Mouse (Mus musculus) hindbrain, postnatal 0 days (tissue): ENCODE results near the gene Ipo4. TPM values are rescaled to one million over a fixed set of nuclear protein-coding genes. Genes with fewer than 3 reads are reported as not detected.

Experiments used
- ATAC-seq: fragments of 200-750 bp; cut with Nextera tagmentation; 2 replicates; pipeline ENCODE4 v1.8.0; 2017; ENCODE audit warnings: mild to moderate bottlenecking, moderate TSS enrichment, moderate library complexity
- DNase-seq: peaks from one replicate; pipeline ENCODE4 v3.0.0-alpha.2; 2015; ENCODE audit warnings: low spot score
- H3K27ac ChIP-seq: fragments of 300-500 bp; sonication (generic); 2 replicates; pipeline ENCODE4 v1.5.1; 2014; ENCODE audit warnings: mild to moderate bottlenecking
- H3K27me3 ChIP-seq: fragments of 300-500 bp; sonication (generic); 2 replicates; pipeline ENCODE4 v1.6.1; 2014; ENCODE audit warnings: low read length, mixed read lengths; ENCODE audit not compliant: insufficient read depth
- H3K36me3 ChIP-seq: fragments of 300-500 bp; sonication (generic); 2 replicates; pipeline ENCODE4 v1.6.1; 2014; ENCODE audit warnings: low read length, mixed read lengths; ENCODE audit not compliant: insufficient read depth
- H3K4me1 ChIP-seq: fragments of 300-500 bp; sonication (generic); 2 replicates; pipeline ENCODE4 v1.6.1; 2014; ENCODE audit warnings: antibody characterized with exemption, low read length, mixed read lengths; ENCODE audit not compliant: insufficient read depth
- H3K4me2 ChIP-seq: fragments of 300-500 bp; sonication (generic); 2 replicates; pipeline ENCODE4 v1.6.1; 2014; ENCODE audit warnings: low read depth, mild to moderate bottlenecking, low read length, moderate library complexity, mixed read lengths
- H3K4me3 ChIP-seq: fragments of 300-500 bp; sonication (generic); 2 replicates; pipeline ENCODE4 v1.5.1; 2014; ENCODE audit warnings: low read length
- H3K9ac ChIP-seq: fragments of 300-500 bp; sonication (generic); replicated peaks from 2 replicates; pipeline ENCODE4 v1.6.1; 2014; ENCODE audit warnings: mild to moderate bottlenecking, low read length, moderate library complexity, mixed read lengths
- H3K9me3 ChIP-seq: fragments of 300-500 bp; sonication (generic); 2 replicates; pipeline ENCODE4 v1.6.1; 2016; ENCODE audit warnings: low read length, mixed read lengths
- CTCF ChIP-seq: IDR thresholded peaks from 2 replicates; pipeline ENCODE4 v1.5.1; 2016; ENCODE audit warnings: antibody characterized with exemption, control low read depth, low read depth
- WGBS: fragments of 180-500 bp; shearing (Covaris S2); extraction: QIAGEN DNeasy Blood & Tissue Kit; methylation state at CpG from one replicate; pipeline ENCODE4 v1.1.7; 2014; 5-methylcytosine and 5-hydroxymethylcytosine counted together
- polyA plus RNA-seq: library from polyadenylated mRNA; unstranded; fragments of >200 nt; fragmentation: Nextera tagmentation; extraction: Ambion mirVana; gene quantifications from 2 replicates; pipeline ENCODE4 v1.2.1, GENCODE M21; 2015
- total RNA-seq: library from RNA; depleted of rRNA; stranded (reverse); fragments of >200 nt; gene quantifications from 2 replicates; pipeline ENCODE4 v1.2.3, GENCODE M21; 2014; rRNA removed

Gene Ipo4
- total and polyA plus RNA-seq, 2 experiments from 2014 or later: 92.5 to 120 TPM

DNA sequence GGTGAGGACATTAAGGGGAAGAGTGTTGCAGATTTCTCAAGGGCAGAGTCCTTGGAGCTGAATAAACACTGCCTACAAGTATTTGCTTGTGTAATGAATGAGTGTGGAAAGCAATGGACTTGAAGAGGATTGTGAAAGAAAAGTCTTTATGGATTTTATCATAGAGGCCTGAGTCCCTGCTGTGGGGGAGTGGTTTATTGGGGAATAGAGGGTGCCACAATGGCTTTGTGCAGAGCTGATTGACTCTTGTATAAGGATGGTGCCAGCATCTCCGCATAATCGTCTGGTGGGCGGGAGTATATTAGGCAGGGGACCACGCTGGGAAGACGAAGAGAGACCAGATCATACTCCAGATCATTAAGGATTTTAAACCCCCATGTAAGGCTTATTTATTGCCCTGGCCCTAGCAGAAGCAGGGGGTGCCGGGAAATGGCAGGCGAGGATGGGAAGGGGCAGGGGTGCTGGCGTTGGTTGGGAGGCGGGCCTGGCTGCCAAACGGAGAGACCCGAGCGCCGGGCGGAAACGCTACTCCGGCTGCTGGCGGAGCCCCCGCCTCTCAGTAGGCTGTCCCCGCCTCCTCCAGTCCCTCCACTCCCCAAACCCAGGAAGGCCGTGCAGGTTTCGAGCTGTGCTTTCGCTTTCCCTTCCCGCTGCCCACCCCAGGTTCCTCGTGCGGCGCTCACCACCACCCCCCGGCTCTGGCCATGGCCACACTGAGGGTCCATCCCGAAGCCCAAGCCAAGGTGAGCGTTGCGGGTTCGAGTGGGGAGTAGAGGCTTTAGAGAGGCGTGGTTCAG lies 57.7 kb downstream of the Ipo4 start, which contains the start of gene Psme1:
Psme1 (plus strand) TSS at position 253 of the 797 bp plus-strand sequence.
- H3K4me1 ChIP-seq: no peaks in the 10 kb centered on the region
- DNase-seq (peak; percentile 92), ATAC-seq (peak; percentile 95)
- no peaks in the 10 kb centered on the region for H3K9me3 ChIP-seq
- no peak for TF ChIP-seq CTCF
- peaks cover 9% of the 10 kb centered on the region; the same call in 1 of the 2 replicates for H3K36me3 ChIP-seq
- peak within 1 kb of the TSS; percentile 85 for H3K27ac ChIP-seq
- peak within 1 kb of the TSS; percentile 92 for H3K4me2 ChIP-seq
- H3K4me3 ChIP-seq: peak within 1 kb of the TSS; percentile 57
- no peaks in the 10 kb centered on the region for H3K27me3 ChIP-seq
- H3K9ac ChIP-seq: peak within 1 kb of the TSS; percentile 83
- under 1% methylated on average over 31 of the region's 32 CpGs for WGBS

- H3K9ac ChIP-seq: no peak overlapping the region
- ATAC-seq: no peak
- no peak for TF ChIP-seq CTCF
- no peaks in the 10 kb centered on the region for H3K27me3 ChIP-seq
- WGBS: 75% methylated on average over 16 of the region's 16 CpGs
- no peak overlapping the region for H3K4me3 ChIP-seq
- H3K36me3 ChIP-seq: 0 out of 2 replicates have a peak, but pooled peaks cover 2% of the 10 kb centered on the region
- H3K4me1 ChIP-seq: no peaks in the 10 kb centered on the region
- H3K27ac ChIP-seq: no peak overlapping the region
- H3K9me3 ChIP-seq: no peaks in the 10 kb centered on the region
- no peak for DNase-seq
- no peak overlapping the region for H3K4me2 ChIP-seq
Measured at GRCm38 (mm10) chr14:55576376-55576775, 59.4 kb downstream of the Ipo4 start.

DNA sequence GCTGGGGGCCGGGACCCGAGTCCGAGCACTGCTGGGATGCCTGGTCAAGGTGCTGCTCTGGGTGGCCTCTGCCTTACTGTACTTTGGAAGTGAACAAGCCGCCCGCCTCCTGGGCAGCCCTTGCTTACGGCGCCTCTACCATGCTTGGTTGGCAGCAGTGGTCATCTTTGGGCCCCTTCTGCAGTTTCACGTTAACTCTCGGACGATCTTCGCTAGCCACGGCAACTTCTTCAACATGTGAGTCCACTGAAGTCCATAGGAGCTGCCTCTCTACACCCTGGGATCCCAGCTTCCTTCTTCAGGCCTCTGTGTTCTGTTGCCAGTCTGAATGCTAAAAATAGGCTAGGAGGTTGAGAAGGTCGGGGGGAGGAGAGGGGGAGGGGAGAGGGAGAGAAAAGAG lies 60.0 kb downstream of the Ipo4 start:
- no peak for TF ChIP-seq CTCF
- no peaks in the 10 kb centered on the region for H3K36me3 ChIP-seq
- no peak overlapping the region for H3K9ac ChIP-seq
- DNase-seq (no peak), ATAC-seq (no peak)
- WGBS: 77% methylated on average over 13 of the region's 13 CpGs
- no peak overlapping the region for H3K27ac ChIP-seq
- no peaks in the 10 kb centered on the region for H3K27me3 ChIP-seq
- no peak overlapping the region for H3K4me2 ChIP-seq
- no peaks in the 10 kb centered on the region for H3K9me3 ChIP-seq
- no peaks in the 10 kb centered on the region for H3K4me1 ChIP-seq
- H3K4me3 ChIP-seq: no peak overlapping the region

Other genes starting within 250 kb of the Ipo4 start
Only the 30 nearest of the 34 such genes appear.
- gene Dhrs4, start 157.2 kb downstream of the Ipo4 start, total RNA-seq: 15.8 and 18.4 TPM in 2 replicates
- 28.1 and 29.6 TPM in 2 replicates for gene Dhrs4, start 157.2 kb downstream of the Ipo4 start, polyA plus RNA-seq
- 90.5 and 120 TPM in 2 replicates for gene Carmil3, start 145.3 kb downstream of the Ipo4 start, total RNA-seq
- 23.8 and 25.2 TPM in 2 replicates for gene Carmil3, start 145.3 kb downstream of the Ipo4 start, polyA plus RNA-seq
- 8.3 and 19.7 TPM in 2 replicates for gene Cpne6, start 125.5 kb downstream of the Ipo4 start, total RNA-seq
- 25.3 and 28.0 TPM in 2 replicates for gene Cpne6, start 125.5 kb downstream of the Ipo4 start, polyA plus RNA-seq
- 4.4 and 7.1 TPM in 2 replicates for gene Nrl, start 111.0 kb downstream of the Ipo4 start, total RNA-seq
- 0.23 and 0.33 TPM in 2 replicates for gene Nrl, start 111.0 kb downstream of the Ipo4 start, polyA plus RNA-seq
- gene Pck2, start 95.7 kb downstream of the Ipo4 start, total RNA-seq: 30.5 and 32.0 TPM in 2 replicates
- 19.9 and 22.5 TPM in 2 replicates for gene Pck2, start 95.7 kb downstream of the Ipo4 start, polyA plus RNA-seq
- 97.9 and 118 TPM in 2 replicates for gene Dcaf11, start 76.0 kb downstream of the Ipo4 start, total RNA-seq
- gene Dcaf11, start 76.0 kb downstream of the Ipo4 start, polyA plus RNA-seq: 94.1 and 102 TPM in 2 replicates
- gene A730061H03Rik, start 75.6 kb downstream of the Ipo4 start, total RNA-seq: not detected in 2 replicates
- 0.55 TPM in 1 of 2 replicates, not detected in the other for gene A730061H03Rik, start 75.6 kb downstream of the Ipo4 start, polyA plus RNA-seq
- gene Fitm1, start 60.3 kb downstream of the Ipo4 start, total RNA-seq: 2.9 TPM in 1 of 2 replicates, not detected in the other
- 0.25 TPM in 1 of 2 replicates, not detected in the other for gene Fitm1, start 60.3 kb downstream of the Ipo4 start, polyA plus RNA-seq
- 86.5 and 128 TPM in 2 replicates for gene Psme1, start 57.8 kb downstream of the Ipo4 start, total RNA-seq
- gene Psme1, start 57.8 kb downstream of the Ipo4 start, polyA plus RNA-seq: 226 and 244 TPM in 2 replicates
- gene Emc9, start 50.7 kb downstream of the Ipo4 start, total RNA-seq: 26.6 and 51.6 TPM in 2 replicates
- gene Emc9, start 50.7 kb downstream of the Ipo4 start, polyA plus RNA-seq: 79.0 and 82.2 TPM in 2 replicates
- gene Psme2, start 44.8 kb downstream of the Ipo4 start, total RNA-seq: 51.9 and 57.6 TPM in 2 replicates
- gene Psme2, start 44.8 kb downstream of the Ipo4 start, polyA plus RNA-seq: 163 and 208 TPM in 2 replicates
- gene Rnf31, start 44.2 kb downstream of the Ipo4 start, total RNA-seq: 23.6 and 25.5 TPM in 2 replicates
- 21.0 and 21.2 TPM in 2 replicates for gene Rnf31, start 44.2 kb downstream of the Ipo4 start, polyA plus RNA-seq
- 14.8 and 18.4 TPM in 2 replicates for gene Irf9, start 32.4 kb downstream of the Ipo4 start, total RNA-seq
- 7.3 and 10.1 TPM in 2 replicates for gene Irf9, start 32.4 kb downstream of the Ipo4 start, polyA plus RNA-seq
- 11.6 and 12.8 TPM in 2 replicates for gene Rec8, start 17.9 kb downstream of the Ipo4 start, total RNA-seq
- gene Rec8, start 17.9 kb downstream of the Ipo4 start, polyA plus RNA-seq: 12.2 and 14.1 TPM in 2 replicates
- 2.8 and 7.9 TPM in 2 replicates for gene Gm49378, start 1.9 kb upstream of the Ipo4 start, total RNA-seq
- gene Gm49378, start 1.9 kb upstream of the Ipo4 start, polyA plus RNA-seq: 1.0 and 1.4 TPM in 2 replicates
- gene Tm9sf1, start 7.8 kb upstream of the Ipo4 start, total RNA-seq: 55.3 and 59.3 TPM in 2 replicates
- 59.7 and 62.8 TPM in 2 replicates for gene Tm9sf1, start 7.8 kb upstream of the Ipo4 start, polyA plus RNA-seq
- 0.32 and 1.3 TPM in 2 replicates for gene Tssk4, start 14.2 kb upstream of the Ipo4 start, total RNA-seq
- gene Tssk4, start 14.2 kb upstream of the Ipo4 start, polyA plus RNA-seq: 0.24 and 0.28 TPM in 2 replicates
- gene Mdp1, start 24.6 kb upstream of the Ipo4 start, total RNA-seq: 40.6 and 45.1 TPM in 2 replicates
- gene Mdp1, start 24.6 kb upstream of the Ipo4 start, polyA plus RNA-seq: 70.6 and 70.8 TPM in 2 replicates
- 17.5 and 24.3 TPM in 2 replicates for gene Gmpr2, start 36.0 kb upstream of the Ipo4 start, total RNA-seq
- 36.9 and 37.6 TPM in 2 replicates for gene Gmpr2, start 36.0 kb upstream of the Ipo4 start, polyA plus RNA-seq
- 128 and 143 TPM in 2 replicates for gene Nedd8, start 36.2 kb upstream of the Ipo4 start, total RNA-seq
- 629 TPM in 2 replicates for gene Nedd8, start 36.2 kb upstream of the Ipo4 start, polyA plus RNA-seq
- 18.7 and 21.9 TPM in 2 replicates for gene Tinf2, start 45.9 kb upstream of the Ipo4 start, total RNA-seq
- 23.8 and 27.3 TPM in 2 replicates for gene Tinf2, start 45.9 kb upstream of the Ipo4 start, polyA plus RNA-seq
- gene Tgm1, start 78.0 kb upstream of the Ipo4 start, total RNA-seq: 0.10 and 0.11 TPM in 2 replicates
- gene Tgm1, start 78.0 kb upstream of the Ipo4 start, polyA plus RNA-seq: 0.06 and 0.16 TPM in 2 replicates
- 78.7 and 83.8 TPM in 2 replicates for gene Rabggta, start 86.3 kb upstream of the Ipo4 start, total RNA-seq
- 50.4 and 51.9 TPM in 2 replicates for gene Rabggta, start 86.3 kb upstream of the Ipo4 start, polyA plus RNA-seq
- gene Dhrs1, start 109.7 kb upstream of the Ipo4 start, total RNA-seq: 62.0 and 69.2 TPM in 2 replicates
- gene Dhrs1, start 109.7 kb upstream of the Ipo4 start, polyA plus RNA-seq: 86.0 and 88.3 TPM in 2 replicates
- gene Nop9, start 109.7 kb upstream of the Ipo4 start, total RNA-seq: 19.9 and 28.9 TPM in 2 replicates
- gene Nop9, start 109.7 kb upstream of the Ipo4 start, polyA plus RNA-seq: 23.0 and 23.5 TPM in 2 replicates
- gene Cideb, start 122.5 kb upstream of the Ipo4 start, total RNA-seq: 1.9 TPM in 1 of 2 replicates, not detected in the other
- 0.75 and 0.81 TPM in 2 replicates for gene Cideb, start 122.5 kb upstream of the Ipo4 start, polyA plus RNA-seq
- gene Ltb4r2, start 125.5 kb upstream of the Ipo4 start, total RNA-seq: 0.16 and 0.32 TPM in 2 replicates
- gene Ltb4r2, start 125.5 kb upstream of the Ipo4 start, polyA plus RNA-seq: 0.69 and 0.78 TPM in 2 replicates
- gene Ltb4r1, start 130.0 kb upstream of the Ipo4 start, total RNA-seq: 0.43 and 0.52 TPM in 2 replicates
- 0.64 and 0.71 TPM in 2 replicates for gene Ltb4r1, start 130.0 kb upstream of the Ipo4 start, polyA plus RNA-seq
- gene Adcy4, start 148.1 kb upstream of the Ipo4 start, total RNA-seq: 5.6 and 5.8 TPM in 2 replicates
- gene Adcy4, start 148.1 kb upstream of the Ipo4 start, polyA plus RNA-seq: 1.7 and 2.8 TPM in 2 replicates
- 0.42 and 1.7 TPM in 2 replicates for gene Ripk3, start 152.9 kb upstream of the Ipo4 start, total RNA-seq
- 1.7 and 2.0 TPM in 2 replicates for gene Ripk3, start 152.9 kb upstream of the Ipo4 start, polyA plus RNA-seq